Mouse (Mus musculus): Measurements from ENCODE around the gene Vmn1r72. TPM values are rescaled to one million over a fixed set of nuclear protein-coding genes. Genes with fewer than 3 reads are reported as not detected.

Vmn1r72 gene
- total RNA-seq (2023), result under 1 TPM; 0.30 to 0.34 TPM

DNA sequence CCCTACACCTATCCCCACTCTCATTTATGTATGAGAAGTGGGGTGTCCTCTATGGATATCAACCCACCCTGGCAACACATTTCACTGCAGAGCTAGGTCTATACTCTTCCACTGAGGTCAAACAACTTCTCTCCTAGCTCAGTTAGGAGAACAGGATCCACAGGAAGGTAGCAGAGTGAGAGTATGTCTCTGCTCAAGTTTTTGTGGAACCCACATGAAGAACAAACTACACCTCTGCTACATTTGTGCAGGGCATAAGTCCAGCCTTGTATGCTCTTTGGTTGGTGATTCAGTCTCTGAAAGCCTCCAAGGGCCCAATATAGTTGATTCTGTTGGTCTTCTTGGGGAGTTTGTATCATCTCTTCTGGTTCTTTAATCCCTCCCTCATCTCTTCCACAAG lies at the start of gene Vmn1r72:
Gene Vmn1r72, minus strand, starts transcription at position 101 of the 400 bp plus-strand sequence.

Other genes with a start within 250 kb of the Vmn1r72 start
- not detected for gene Zscan4-ps2, start 165.8 kb downstream of the Vmn1r72 start, total RNA-seq (2023)
- not detected for gene Zscan4-ps3, start 70.8 kb downstream of the Vmn1r72 start, total RNA-seq (2023)
- gene Vmn1r73, start 50.1 kb upstream of the Vmn1r72 start, total RNA-seq (2023), result not detected
- not detected for gene Vmn1r74, start 153.8 kb upstream of the Vmn1r72 start, total RNA-seq (2023)
- gene Vmn1r75, start 194.5 kb upstream of the Vmn1r72 start, total RNA-seq (2023), result not detected